Mouse (Mus musculus) brain, embryonic 14.5 days (tissue): ENCODE results near the gene March10. TPM values are rescaled to one million over a fixed set of nuclear protein-coding genes. Genes with fewer than 3 reads are reported as not detected.
A peak's percentile ranks its signal among the peaks of the same experiment; 100 is the strongest.

Source experiments
- DNase-seq: peaks from one replicate; pipeline ENCODE4 v3.0.0-alpha.2; 2011; ENCODE audit warnings: low read depth
- CTCF ChIP-seq: fragments of 200-500 bp; IDR thresholded peaks from 2 replicates; pipeline ENCODE4 v1.5.1; 2012; ENCODE audit warnings: inconsistent platforms, mild to moderate bottlenecking, moderate library complexity, borderline replicate concordance; ENCODE audit not compliant: insufficient read depth, insufficient read length; ENCODE audit errors: extremely low read depth
- POLR2A ChIP-seq: fragments of 200-500 bp; IDR thresholded peaks from 2 replicates; pipeline ENCODE4 v1.6.1; 2012; ENCODE audit warnings: mild to moderate bottlenecking, inconsistent platforms, borderline replicate concordance; ENCODE audit not compliant: poor library complexity, insufficient read depth, insufficient read length, severe bottlenecking; ENCODE audit errors: extremely low read depth
- polyA plus RNA-seq: library from polyadenylated mRNA; depleted of rRNA; stranded (reverse); fragments of >200 nt; gene quantifications from 2 replicates; pipeline ENCODE4 v1.2.3, GENCODE M21; 2012

March10 gene
- polyA plus RNA-seq, 1 experiment: 0.29 TPM

DNA sequence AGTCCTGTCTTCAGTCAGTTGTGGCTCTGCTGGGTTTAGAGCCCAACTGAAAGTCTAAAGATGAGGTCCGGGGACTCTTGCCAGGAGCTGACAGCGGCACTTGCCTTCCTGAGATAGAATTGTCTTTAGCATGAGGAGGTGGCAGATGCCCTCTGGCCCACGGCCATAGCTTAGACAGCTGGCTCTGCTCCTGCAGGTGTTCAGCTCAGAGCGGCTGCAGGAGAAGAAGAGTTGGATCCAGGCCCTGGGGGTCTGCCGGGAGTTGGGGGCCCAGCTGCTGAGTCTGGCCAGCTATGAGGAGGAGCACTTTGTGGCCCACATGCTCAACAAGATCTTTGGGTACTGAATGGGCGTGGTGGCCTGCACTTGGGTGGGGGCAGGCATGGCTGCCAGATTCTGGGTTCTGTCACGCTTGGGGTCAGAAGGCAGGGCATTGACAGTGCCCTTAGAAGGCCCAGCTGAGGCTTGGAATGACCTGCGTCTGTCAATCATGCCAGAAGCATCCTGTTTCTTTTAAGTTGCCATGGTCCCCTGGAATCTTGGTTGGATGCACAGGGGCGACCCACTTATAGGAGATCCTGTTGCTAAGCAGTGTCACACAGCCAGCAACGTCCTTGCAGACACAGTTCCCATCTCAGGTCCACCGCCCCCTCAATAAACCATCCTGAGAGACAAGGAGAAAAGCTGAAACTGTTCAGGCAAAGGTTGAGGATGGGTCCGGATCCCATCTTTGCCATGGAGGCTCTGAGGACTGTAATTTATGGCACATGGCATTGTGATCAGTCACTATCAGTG lies 117.7 kb downstream of the March10 start:
- peak; percentile 49 for DNase-seq
- no peak for TF ChIP-seq CTCF
- TF ChIP-seq POLR2A: no peak

DNA sequence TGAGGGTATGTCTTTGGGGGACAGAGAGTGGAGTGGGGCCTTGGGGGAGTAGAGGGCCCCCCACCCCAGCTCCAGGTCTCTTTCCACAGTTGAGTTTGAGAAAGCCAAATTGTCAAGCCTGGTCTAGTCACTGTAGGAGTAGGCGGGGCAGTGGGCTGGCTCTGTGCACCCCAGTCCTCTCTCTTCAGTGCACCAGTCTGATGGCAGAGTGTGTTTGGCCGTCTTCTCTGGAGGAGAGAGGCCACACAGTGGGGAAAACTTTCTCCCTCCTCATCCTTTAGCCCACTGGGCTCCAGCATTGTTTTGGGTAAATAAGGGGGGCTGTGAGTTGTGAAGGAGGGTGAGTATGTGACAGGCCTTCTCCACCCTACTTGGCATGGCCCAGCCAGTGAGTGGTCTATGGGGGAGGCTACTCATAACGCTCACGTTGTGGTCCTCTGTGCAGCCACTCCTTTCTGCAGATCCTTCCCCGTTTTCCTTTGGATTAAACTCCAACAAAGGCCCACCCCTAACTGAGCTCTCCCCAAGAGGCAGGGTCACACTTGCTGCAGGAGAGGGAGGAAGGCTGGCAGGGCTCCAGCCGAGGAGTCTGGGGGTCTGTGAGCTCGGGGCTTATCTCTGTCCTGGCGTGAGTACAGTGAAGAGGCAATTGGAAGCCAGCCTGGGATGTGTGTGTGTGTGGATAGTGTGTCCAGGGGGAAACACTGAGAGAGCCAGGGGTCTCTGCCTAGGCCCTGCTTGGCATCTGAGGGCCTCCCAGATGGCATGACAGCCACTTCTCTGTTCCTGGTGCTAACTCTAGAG lies 122.5 kb downstream of the March10 start:
- DNase-seq: peak; percentile 61
- TF ChIP-seq POLR2A (no peak), CTCF (no peak)

- peak; percentile 78 for DNase-seq
- TF ChIP-seq CTCF (peak; percentile 77), POLR2A (no peak)
These were observed 124.1 kb downstream of the March10 start for GRCm38 (mm10) chr11:105332468-105332867.

GRCm38 (mm10) chr11:105331732-105332131 lies 124.8 kb downstream of the March10 start:
- DNase-seq: peak; percentile 44
- TF ChIP-seq POLR2A: no peak
- TF ChIP-seq CTCF: no peak

- TF ChIP-seq CTCF (no peak), POLR2A (no peak)
- DNase-seq: no peak
These were observed 125.4 kb downstream of the March10 start for GRCm38 (mm10) chr11:105331129-105331528.

DNA sequence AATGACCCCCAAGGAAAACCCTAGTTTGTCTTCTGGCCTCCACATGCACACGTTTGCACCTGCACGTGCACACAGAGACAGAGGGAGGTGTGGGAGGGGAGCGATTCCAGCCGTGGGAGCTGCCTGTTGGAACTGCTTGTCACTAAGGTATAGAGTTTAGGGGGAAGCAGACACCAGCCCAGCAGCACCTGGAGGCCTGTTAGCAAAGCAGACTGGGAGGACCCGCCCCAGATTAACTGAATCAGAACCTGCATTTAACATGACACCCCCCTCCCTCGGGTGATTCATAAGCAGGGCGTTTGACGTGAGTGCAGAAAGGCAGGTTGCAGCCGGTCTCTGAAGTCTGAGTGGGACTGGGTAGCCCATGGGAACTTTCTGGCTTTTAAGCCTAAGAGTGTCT lies 126.6 kb downstream of the March10 start:
- TF ChIP-seq CTCF: no peak
- TF ChIP-seq POLR2A: no peak
- DNase-seq: no peak

DNA sequence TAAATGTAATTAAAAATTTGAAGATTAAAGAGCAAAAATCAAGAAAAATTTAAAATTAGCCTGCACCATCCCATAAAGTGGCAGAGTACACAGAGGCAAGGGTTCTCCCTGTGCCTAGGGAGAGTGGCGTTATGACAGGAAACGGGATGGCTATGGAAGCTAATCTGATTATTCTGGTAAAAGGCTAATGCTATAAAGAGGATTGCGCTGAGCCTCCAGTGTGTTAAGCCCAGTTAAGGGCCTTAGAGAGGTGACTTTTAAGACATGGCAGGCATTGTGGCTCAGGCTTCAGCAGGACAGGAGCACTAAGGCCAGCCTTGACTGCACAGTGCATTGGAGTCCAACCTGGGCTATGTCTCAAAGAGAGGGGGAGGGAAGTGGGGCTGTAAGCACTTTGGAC lies 129.4 kb downstream of the March10 start:
- DNase-seq: no peak
- TF ChIP-seq POLR2A (no peak), CTCF (no peak)

GRCm38 (mm10) chr11:105323530-105323929 lies 133.0 kb downstream of the March10 start:
- DNase-seq: no peak
- TF ChIP-seq CTCF: no peak

DNA sequence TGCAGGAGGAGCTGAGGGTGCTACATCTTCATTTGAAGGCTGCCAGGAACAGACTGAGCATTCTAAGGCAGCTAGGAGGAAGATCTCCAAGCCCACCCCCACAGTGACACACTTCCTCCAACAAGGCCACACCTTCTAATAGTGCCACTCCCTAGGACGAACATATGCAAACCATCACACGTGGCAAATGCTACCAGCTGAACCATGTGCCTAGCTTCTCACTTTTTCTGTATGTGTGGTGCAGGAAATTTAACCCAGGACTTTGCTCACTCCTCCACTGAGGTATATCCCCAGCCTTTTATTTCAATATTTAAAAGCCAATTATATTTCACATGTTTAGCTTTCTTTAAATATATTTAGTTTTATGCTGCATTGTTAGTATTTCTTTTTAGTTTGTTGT lies 135.4 kb downstream of the March10 start:
- TF ChIP-seq CTCF (no peak), POLR2A (no peak)

GRCm38 (mm10) chr11:105317769-105318168 lies 138.8 kb downstream of the March10 start:
- no peak for TF ChIP-seq CTCF
- TF ChIP-seq POLR2A: no peak
- DNase-seq: no peak

More for the DNA sequence above, 135.4 kb downstream of the March10 start:
- no peak for DNase-seq

- DNase-seq: no peak
- no peak for TF ChIP-seq CTCF
- TF ChIP-seq POLR2A: no peak
These were observed 140.4 kb downstream of the March10 start for GRCm38 (mm10) chr11:105316121-105316520.

GRCm38 (mm10) chr11:105315296-105315695 lies 141.2 kb downstream of the March10 start:
- TF ChIP-seq POLR2A (no peak), CTCF (no peak)
- no peak for DNase-seq

DNA sequence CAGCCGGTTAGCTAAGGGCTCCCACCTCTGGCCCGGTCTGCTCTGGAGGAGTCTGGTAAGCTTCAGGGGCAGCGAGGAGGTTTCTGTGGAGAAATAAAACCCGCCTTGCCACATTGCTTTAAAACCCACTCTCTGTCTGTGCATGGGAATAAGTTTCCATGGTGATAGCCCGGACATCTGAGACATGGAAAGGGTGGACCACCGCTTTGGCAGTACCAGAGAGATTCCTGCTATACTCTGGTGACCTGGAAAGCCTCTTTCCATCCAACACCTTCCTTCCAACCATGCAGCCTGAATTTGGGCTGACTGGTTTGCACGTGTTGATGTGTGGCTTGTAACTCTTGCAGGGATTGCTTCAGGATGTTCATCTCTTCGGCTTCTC lies 142.9 kb downstream of the March10 start:
- DNase-seq: no peak
- TF ChIP-seq POLR2A: no peak
- TF ChIP-seq CTCF: no peak
